Mouse (Mus musculus): ENCODE results near the gene Serpinh1. TPM values are rescaled to one million over a fixed set of nuclear protein-coding genes. Genes with fewer than 3 reads are reported as not detected.
A peak's percentile ranks its signal among the peaks of the same experiment; 100 is the strongest.

Gene Serpinh1
- total RNA-seq, 2 experiments from 2014 or later = 0.80 TPM; not detected in 1

GRCm38 (mm10) chr7:99375455-99375854 lies 22.4 kb upstream of the Serpinh1 start:
- ATAC-seq (replicated peaks; ENCODE audit: poor library complexity, severe bottlenecking) = no peak; the same call in 1 of the 2 replicates

DNA sequence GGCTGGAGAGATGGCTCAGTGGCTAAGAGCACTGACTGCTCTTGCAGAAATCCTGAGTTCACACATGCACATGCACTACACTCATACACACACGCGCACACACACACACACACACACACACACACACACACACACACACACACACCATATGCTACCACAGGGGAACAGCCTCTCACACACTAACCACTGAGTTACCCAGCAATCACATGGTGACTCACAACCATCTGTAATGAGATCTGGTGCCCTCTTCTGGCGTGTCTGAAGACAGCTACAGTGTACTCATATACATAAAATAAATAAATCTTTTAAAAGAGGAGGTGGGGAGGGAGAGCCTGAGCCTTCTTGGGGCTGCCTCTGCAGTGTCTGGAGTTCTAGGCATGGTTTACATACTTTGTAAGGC lies 21.3 kb upstream of the Serpinh1 start:
- ATAC-seq (replicated peaks; ENCODE audit: poor library complexity, severe bottlenecking) = peak; percentile 48; the same call in 1 of the 2 replicates

DNA sequence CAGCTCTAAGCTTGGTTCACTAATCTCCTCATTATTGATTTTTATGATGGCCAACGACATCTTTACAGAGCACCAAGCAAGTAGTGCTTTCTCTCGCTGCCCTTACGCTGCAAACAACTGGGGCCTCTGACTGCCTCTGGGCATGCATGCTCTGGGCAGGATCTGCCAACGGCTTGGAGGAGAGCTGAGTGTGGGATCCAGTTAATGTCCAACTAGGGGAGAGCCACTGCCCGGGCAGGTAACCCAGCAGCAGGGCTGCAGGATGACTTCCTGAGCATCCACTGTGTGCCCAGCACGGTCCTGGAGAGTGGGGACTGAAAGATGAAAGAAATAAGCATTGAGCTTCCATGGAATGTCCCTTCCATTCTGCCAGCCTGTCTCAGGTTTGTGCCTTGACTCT lies 13.7 kb upstream of the Serpinh1 start:
- ATAC-seq (replicated peaks; ENCODE audit: poor library complexity, severe bottlenecking) = no peak

DNA sequence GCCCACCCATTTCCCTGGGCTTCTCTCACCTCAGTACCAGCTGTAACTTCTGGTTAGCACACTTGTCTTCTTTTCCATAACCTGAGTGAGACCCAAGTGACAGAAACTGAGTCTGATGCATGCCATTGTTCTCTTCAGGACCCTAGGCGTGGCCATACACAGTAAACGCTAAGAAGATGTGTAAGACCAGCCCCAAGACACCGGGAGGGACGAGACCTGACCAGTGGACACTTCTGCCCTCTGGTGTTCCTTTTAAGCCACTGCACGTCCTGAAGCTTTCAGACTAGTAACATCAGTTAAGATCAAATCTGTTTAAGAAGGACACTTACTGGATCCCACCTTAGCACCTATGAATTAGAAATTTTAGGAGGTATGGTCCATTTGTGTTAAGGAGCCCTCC lies 12.0 kb upstream of the Serpinh1 start:
- peak; percentile 75 for ATAC-seq (replicated peaks; ENCODE audit: poor library complexity, severe bottlenecking)

DNA sequence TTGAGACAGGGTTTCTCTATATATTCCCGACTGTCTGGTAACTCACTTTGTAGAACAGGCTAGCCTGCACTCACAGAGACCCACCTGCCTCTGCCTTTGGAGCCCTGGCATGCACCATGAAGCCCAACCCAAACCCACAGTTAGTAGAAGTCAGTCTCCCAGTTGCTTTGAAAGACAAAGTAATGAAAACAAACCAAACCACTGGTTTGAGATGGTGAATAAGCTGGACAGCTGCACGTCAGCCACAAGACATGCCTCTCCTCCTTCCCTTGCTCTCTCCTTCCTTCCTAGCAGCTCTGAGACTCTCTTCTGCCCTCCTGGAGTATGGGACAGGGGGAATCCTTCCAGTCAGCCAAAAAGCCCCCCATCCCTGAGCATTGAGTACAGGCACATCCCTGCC lies 9.1 kb upstream of the Serpinh1 start:
- no peak for ATAC-seq (replicated peaks; ENCODE audit: poor library complexity, severe bottlenecking)

DNA sequence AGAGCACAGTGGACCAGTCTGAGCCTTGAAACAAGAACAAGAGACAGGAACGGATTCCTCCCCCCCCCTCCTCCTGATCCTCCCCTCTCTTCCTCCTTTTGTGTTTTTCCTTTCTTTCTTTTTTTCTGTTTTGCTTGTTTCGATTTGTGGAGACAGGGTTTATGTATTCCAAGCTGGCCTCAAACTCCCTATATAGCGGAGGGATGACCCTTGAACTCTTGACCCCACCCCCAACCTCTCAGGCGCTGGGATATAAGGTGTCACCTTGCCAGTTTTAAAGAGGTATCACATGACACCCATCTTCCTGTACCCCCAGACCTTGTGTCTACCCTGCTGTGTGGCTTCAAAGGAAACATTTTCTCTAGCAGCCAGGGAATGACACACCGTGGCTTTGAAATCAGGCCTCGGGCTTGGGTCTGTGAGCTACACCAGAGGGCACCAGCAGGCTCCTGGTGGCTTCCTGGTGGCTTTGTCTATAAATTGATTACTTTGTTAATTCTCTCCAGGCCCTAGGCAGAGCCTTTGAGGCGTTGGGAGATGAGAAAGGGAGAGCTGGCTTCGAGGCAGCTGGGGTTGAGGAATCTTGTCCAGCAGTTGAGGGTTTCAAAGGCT lies 7.9 kb upstream of the Serpinh1 start:
- ATAC-seq (replicated peaks; ENCODE audit: poor library complexity, severe bottlenecking) = no peak

GRCm38 (mm10) chr7:99360021-99360802 lies 7.2 kb upstream of the Serpinh1 start:
- peak; percentile 61 for ATAC-seq (replicated peaks; ENCODE audit: poor library complexity, severe bottlenecking)

DNA sequence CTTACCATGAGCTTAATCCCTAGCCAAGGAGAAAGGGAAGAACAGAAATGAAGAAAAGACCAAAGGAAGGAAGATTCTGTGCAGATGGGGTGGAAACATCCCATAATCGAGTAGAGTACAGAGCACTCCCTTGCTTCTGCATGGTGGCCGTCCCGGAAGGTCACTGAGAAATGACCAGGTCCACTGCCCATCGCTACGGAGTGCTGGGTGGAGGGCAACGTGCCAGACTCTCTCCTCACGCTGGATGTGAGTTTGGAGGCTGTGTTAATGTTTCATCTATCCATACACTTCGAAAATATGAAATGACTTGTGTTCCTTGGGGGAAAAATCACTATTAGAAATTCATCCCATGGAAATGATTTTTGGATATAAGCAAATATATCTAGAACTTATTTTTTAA lies 5.3 kb upstream of the Serpinh1 start:
- ATAC-seq (replicated peaks; ENCODE audit: poor library complexity, severe bottlenecking) = no peak

GRCm38 (mm10) chr7:99357201-99357600 lies 4.2 kb upstream of the Serpinh1 start:
- no peak for ATAC-seq (replicated peaks; ENCODE audit: poor library complexity, severe bottlenecking)

DNA sequence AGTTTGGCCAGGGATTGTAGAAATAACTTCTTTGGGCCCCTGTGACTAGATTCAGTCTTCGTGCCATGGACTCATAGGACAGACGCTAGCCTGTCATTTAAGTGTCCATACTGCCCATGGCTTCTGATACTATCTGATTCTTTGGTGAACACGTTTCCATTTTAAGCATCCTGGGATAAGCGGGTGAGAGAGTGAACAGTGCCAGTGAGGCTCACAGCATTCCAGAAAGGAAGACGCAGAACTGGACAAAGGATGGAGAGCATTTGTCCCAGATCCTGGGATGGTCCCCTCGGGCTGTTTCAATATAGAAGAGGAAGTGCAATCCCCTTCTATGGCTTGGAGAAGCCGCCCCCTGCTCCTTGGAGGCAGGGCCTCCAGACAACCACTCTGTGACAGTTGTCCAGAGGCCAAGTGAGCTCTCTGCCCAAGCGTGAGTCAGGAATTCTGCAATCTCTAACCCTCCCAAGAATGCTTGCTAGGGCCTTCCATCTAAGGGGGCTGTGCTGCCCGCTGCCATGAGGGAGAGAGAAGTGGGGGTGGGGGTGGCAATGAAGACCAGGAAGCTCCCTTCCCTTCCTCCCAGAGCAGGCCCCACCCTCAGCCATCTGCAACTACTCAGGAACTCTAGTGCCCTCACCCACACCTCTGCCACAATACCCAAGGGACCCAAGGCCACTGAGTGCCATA lies 3.3 kb upstream of the Serpinh1 start:
- no peak for ATAC-seq (replicated peaks; ENCODE audit: poor library complexity, severe bottlenecking)

GRCm38 (mm10) chr7:99355731-99356131 lies 2.7 kb upstream of the Serpinh1 start:
- ATAC-seq (replicated peaks; ENCODE audit: poor library complexity, severe bottlenecking) = no peak

DNA sequence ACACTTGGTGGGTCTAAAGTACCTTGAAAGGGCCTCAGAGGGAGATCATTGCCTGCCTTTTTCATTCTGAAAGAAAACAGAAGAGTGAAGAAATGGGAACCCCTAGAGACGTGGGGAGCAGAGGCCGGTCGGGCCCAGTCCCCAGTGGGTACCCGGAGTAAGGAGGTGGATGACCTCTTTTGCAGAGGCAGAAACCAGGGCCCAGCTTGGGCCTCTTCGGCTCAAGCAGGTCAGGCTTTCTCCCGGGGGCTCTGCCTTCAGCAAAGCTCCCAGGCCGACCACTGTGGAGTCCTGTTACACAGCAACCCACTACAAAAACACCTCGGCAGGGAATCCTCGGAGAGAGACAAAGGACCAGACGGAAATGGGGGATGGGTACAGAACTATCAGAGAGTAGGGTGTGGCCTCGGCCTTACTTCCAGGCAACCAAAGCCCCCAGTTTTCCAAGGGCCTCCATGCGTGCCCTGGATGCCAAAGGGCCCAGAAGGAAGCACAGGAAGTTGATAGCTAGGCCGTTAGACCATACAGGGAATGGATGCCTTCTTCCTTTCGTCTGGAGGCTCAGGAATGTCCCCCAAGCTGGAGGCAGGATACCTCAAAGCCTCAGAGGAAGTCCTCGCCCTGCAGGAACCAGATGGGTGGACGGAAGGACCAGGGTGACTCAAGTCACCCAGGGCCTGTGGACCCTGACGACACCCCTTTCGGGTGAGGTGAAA lies 1.1 kb downstream of the Serpinh1 start:
- ATAC-seq (replicated peaks; ENCODE audit: poor library complexity, severe bottlenecking) = peak; percentile 66

GRCm38 (mm10) chr7:99351104-99351801 lies 1.8 kb downstream of the Serpinh1 start:
- ATAC-seq (replicated peaks; ENCODE audit: poor library complexity, severe bottlenecking) = no peak

DNA sequence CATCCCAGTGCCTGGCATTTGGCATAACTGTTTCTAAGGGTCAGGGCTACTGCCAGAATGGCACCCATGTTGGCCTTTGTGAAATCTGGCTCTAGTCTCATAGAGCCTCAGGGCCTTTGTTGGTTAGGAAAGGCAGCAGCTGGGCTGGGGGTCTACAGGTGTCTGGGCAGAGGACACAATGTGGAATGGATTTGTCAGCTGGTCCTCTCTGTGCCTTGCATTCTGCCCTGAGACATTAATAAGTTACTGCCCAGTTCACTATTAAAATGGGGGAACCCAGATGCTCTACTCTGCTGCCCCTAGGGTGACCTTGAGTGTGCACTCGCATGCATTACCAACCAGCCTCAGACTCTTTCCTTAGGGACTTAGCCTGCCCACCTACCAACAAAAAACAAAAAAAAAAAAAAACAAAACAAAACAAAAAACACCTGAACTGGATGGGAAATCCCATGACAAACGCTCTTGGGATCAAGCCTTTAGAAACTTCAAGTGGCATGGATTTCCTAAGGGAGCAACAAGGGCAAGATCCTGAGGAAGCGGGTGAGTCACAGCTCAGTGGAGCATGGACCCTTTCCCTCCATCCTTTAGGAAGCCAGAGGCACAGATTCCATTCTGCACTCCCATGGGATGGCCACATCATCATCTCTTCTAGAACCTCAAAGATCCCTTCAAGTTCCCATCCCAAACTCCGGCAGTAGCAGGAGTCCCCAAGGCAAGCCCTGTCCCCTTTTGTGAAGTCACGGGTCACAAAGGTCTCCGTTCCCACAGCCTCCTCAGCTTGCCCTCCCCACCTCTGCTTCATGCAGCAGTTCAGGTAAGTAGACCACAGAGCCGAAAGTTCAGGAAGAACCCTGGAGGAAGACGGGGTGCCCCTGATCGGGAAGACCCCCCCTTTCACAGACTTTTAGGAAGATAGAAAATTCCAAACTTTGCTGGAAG lies 3.0 kb downstream of the Serpinh1 start:
- no peak for ATAC-seq (replicated peaks; ENCODE audit: poor library complexity, severe bottlenecking)

DNA sequence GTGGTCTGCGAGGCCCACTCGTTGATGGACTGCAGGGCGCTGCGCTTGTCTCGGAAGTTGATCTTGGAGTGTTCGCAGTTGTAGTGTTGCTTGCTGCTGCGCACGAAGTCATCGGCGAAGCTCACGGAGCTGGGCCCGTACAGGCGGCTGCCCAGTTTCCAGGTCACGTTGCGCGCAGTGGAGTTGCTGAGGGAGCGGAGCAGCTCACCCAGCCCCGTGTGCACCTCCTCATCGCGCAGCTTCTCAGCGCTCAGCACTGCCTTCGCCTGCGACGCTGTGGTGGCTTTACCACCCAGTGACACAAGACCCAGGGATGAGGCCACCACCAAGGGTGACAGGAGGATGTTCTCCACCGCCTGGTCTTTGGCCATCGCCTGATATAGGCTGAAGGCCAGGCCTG lies 4.2 kb downstream of the Serpinh1 start:
- no peak for ATAC-seq (replicated peaks; ENCODE audit: poor library complexity, severe bottlenecking)

- no peak for ATAC-seq (replicated peaks; ENCODE audit: poor library complexity, severe bottlenecking)
These were observed 5.8 kb downstream of the Serpinh1 start for GRCm38 (mm10) chr7:99347268-99347667.

DNA sequence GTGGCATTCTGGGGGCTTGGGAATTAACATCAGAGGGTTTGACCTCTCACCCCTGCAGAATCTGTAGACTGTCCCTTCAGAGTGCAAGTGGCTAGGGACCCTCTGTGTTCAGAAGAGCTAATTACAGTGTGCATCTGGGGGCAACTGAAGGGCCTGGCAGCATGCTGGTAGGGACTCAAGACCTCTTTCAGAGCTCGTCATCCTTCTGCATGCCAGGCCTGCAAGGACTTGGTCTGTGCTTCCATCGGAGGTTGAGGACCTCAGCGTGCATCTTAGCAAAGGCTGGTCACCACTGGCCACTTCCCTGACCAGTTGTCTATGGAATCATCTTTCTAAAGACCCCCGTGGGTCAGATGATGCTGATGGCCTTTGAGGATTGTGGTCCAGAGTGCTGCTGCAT lies 9.5 kb downstream of the Serpinh1 start:
- ATAC-seq (replicated peaks; ENCODE audit: poor library complexity, severe bottlenecking) = no peak

DNA sequence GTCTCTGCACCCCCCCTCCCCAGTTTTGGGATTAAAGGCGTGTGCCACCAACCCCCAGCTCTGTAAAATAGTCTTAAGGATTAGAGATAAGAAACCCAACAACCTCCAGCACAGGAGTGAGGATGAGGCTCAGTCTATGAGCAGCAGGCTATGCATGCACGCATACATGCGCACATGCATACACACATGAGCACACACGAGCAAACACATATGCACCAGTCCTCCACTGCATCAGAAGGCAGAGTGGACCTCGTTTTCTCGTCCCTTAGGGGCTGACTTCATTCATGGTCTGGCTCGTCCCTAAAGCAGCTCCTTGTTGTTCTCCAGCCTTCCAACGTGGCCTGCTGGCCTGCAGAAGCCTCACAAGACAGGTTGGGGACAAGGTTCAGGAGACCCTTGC lies 12.3 kb downstream of the Serpinh1 start:
- no peak for ATAC-seq (replicated peaks; ENCODE audit: poor library complexity, severe bottlenecking)
